Mouse (Mus musculus) layer of hippocampus, postnatal 36 days (tissue): Measurements from ENCODE around the gene Aqp9. TPM values are rescaled to one million over a fixed set of nuclear protein-coding genes. Genes with fewer than 3 reads are reported as not detected.

ENCODE experiments used
- DNase-seq, 2 experiments: peaks; one replicate each; pipeline ENCODE4 v3.0.0; 2022
- total RNA-seq, 2 experiments: library from RNA; stranded (reverse); gene quantifications; 2 replicates each; pipeline ENCODE4 v1.2.3; 2021

Gene Aqp9
- total RNA-seq, 2 experiments from 2014 or later: 2.1 to 3.4 TPM

GRCm38 (mm10) chr9:71065343-71065875 is 103.1 kb downstream of the Aqp9 start:
- DNase-seq: no peak

- DNase-seq: no peak
These were observed 104.1 kb downstream of the Aqp9 start for GRCm38 (mm10) chr9:71064291-71064840.

- no peak for DNase-seq
These were observed 104.9 kb downstream of the Aqp9 start for GRCm38 (mm10) chr9:71063551-71063950.

GRCm38 (mm10) chr9:71062976-71063375 is 105.5 kb downstream of the Aqp9 start:
- no peak for DNase-seq

- no peak for DNase-seq
These were observed 106.2 kb downstream of the Aqp9 start for GRCm38 (mm10) chr9:71062301-71062700.

Other genes starting within 250 kb of the Aqp9 start
- gene Lipc, start 216.5 kb downstream of the Aqp9 start, total RNA-seq: under 1 TPM in 1 of 2 experiments, not detected in 1; 0.25 TPM
- gene Aldh1a2, start 47.1 kb upstream of the Aqp9 start, total RNA-seq: 1 to 10 TPM; 3.5 to 4.6 TPM